Mouse (Mus musculus) thymus, postnatal 25 days (tissue): ENCODE measurements at regions not wholly inside any gene's neighbourhood (a gene's known extent, or its start where the extent isn't known, plus 50 kb on each side); places are given as distances from the start of the nearest gene placed in this dataset.

Experiments
- DNase-seq: peaks from one replicate; pipeline ENCODE4 v3.0.0; 2022

DNA sequence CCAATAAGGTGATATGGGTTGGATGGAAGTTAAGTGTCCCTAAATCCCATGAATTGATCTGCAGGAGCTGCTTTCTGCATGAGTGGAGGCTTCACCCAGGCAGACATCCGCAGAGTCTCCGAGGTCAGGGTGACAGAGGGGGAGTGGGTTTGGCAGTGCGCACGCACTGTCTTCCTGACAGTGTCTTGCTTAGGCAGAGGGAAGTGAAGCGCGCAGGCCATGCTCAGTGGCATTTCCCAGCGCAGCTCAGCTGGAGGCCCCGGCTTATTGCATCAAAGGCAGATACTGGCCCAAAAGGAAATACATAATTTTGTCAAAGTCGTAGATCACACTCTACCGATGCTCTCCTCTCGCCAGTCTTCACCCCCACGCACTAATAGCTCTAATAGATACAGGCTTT lies 252.7 kb upstream of the Dnajc24 start:
- no peak for DNase-seq

- no peak for DNase-seq
Observed at GRCm38 (mm10) chr2:106234358-106234757, 231.0 kb upstream of the Dnajc24 start.

DNA sequence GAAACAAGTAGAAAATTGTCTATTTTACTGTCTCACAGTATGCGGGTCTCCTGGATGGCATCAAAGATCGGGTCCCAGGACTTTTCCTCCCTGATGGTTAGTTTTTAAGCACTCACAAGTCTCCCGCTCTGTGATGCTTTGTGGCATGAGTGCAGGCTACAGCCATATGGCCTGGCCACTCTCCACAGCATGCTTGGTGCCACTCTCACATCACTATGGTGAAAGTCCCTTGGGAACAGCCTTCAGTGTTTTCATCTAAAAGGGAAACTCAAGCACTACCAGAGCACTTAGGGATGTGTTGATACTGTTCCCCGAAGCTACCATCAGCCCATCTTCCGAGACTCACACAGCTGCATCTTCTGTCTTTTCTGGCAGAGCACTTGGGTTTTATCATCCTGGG lies 227.8 kb upstream of the Dnajc24 start:
- no peak for DNase-seq

- DNase-seq = no peak
Observed at GRCm38 (mm10) chr2:106230021-106230420, 226.7 kb upstream of the Dnajc24 start.

GRCm38 (mm10) chr2:106228249-106228648 lies 224.9 kb upstream of the Dnajc24 start:
- DNase-seq = no peak

- DNase-seq = no peak
Observed at GRCm38 (mm10) chr2:106216169-106216568, 212.8 kb upstream of the Dnajc24 start.

DNA sequence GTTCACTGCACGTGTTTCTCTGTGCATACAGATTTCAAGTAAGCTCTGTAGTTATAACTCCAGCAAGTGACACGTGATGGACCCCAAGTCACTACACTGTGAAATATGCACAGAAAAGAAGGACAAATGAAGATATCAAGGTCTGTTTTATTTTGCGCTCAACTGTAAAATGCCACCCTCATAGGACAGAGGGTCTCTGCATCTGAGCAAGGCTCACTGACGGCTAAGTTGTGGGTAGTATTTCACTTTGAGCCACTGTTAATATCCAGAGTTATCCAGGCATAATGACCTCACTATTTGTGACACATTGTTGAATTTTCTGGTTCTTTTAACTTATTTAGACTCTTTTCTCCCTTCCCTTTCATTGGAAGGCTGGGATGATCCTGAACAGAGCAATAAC lies 210.4 kb upstream of the Dnajc24 start:
- DNase-seq = no peak

DNA sequence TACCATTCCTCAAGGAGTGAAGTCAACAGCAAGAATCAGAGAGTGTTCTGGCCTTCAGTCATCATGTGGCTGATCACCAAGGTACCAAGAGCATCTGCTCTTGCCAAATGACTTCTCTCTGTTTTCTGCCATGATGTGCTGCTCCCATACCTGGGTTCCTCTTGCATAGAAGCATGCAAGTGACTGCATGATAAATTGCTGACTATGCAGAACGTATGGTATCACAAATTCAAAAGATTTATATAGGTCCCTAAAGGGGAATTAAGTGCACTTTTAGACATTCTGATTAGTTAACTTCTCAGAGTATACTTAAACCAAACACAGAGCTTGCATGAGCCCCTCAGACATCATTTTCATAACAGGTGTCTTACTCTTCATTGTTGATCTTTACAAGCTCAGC lies 207.4 kb upstream of the Dnajc24 start:
- DNase-seq = no peak

DNA sequence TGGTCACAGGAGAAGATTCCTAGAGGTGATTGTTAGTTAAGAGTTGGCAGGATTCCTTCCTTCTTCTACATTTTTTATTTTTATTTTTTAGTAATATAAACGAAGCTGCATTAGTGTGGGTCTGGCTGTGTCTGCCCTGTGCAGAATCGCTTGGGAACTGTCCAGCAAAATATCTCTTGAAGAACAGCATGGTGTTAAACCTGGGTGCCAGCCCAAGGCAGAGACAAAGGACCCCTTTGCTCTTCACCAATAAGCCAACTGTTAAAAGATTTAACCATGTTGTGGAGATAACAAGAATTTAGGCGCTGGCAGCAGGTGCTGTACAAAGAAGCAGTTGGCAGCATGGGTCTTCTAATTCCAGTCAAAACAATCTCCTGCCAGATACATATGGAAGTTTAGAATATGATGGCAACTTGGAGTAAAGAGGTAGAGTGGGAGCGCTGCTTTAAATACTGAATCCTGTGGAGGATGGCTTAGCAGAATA lies 205.5 kb upstream of the Dnajc24 start:
- no peak for DNase-seq

DNA sequence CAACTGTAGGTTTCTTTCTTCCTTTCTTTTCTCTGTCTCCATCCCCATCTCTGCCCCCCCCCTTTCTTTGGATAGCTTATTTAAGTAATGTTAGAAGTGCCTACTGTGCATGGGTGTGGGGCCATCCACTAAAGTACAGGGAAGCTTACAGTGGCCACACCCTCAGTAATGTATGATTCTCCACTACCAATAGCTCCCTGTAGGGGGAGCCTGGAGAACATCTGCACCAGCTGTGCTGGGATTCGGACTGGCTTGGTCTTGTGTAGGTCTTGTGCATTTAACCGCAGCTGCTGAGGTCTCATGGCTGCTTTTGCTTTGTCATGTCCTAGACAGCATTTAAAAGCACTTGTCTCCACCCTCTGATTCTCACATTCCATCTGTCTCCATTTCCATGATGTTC lies 196.8 kb upstream of the Dnajc24 start:
- DNase-seq = no peak

DNA sequence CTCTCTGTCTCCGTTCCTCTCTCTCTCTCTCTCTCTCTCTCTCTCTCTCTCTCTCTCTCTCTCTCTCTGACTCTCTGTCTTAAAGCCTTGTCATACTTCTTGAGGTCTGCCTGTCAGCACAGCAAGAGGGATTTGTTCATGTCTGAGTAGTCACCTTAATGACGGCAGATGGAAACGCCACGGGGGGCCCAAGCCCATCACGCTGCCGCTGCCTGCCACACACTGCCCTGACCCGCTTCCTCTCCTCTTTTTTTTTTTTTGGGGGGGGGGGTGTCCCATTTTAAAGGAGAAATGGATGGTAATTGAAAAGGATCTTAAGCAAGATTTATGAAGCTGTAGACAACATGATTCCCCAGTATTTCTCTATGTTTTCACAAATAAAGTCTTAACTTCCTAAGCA lies 191.8 kb upstream of the Dnajc24 start:
- no peak for DNase-seq

DNA sequence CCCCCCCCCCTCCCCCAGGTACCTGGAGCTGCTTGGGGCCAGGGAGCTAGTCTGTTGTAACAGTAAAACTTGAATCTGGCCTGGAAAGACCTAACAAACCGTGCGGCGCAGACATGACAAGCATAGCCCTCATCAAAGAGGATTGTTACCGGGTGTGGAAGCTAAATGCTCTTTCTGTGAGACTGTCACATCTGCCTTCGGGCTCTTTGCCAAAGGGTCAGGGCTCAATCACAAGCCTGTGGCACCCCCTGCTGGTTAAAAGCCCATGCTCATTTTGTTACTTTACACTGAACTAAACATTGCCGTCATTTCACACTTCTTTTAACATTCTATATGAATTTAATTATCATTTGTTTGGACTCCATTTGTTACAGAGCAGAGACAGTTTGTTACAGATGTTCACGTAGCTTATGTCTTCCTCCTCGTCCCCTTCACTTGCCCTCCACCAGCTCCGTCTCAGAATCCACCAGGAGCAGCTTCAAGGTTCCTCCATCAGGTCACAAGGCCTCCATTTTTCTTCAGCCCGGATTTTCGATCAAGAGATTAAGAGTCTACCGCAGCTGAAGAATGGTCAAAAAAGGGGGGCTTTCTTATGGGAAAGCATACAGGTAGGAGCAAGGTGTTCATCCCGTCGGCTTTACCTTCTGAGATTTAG lies 191.1 kb upstream of the Dnajc24 start:
- peak; percentile 11 for DNase-seq

- DNase-seq = no peak
Observed at GRCm38 (mm10) chr2:106193889-106194347, 190.6 kb upstream of the Dnajc24 start.

DNA sequence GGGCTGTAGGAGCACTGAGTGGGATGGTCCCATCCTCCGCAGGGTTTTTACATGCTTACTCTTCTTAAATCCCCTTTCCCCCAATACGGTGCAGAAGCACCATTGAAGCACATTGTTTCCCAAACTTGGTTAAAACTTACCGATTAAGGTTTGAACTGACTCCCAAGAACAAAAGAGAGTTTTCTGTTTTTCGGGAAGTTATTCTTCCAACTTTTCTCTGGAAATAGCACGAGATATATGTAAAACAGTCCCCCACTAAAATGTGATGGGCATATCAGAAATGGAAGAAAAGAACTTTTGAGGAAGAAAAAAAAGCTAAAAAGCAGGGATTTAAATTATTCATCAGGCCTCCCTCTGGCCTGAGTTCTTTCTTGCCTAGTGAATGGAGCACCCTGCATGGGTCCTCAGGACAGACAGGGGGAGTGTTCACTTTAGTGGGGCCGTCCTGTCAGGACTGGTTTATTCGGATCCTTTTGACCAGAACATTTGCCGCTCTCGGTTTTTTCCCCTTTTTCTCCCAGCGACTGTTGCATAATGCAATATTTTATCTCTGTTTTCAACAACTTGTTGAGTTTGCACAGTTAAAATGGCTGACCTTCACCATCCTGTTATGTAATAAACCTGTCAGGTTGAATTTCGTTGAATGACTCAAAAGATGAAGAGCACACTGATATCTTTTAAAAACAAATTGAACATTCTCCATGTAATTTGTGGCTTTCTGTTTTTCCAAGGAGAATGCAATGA lies 187.4 kb upstream of the Dnajc24 start:
- DNase-seq = no peak

GRCm38 (mm10) chr2:106183651-106184050 lies 180.3 kb upstream of the Dnajc24 start:
- DNase-seq = no peak

DNA sequence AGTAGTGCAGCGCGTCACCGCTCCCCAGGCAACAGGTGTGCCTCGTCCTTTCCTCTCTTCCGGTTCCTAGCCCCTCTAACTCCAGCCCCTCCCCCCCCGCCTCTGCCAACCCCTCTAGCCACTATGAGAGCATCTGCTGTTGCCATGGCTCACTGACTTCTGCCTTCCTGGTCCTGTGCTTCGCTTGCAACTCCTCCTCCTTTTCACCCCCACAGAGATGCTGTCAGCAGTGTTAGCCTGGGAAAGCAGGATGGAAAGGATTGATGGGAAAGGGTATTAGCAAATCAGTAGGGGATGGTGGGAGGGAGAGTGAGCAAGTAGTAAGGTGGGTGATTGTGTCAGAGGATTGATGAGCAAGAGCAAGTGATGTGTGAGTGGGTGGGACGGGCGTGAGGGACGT lies 178.7 kb upstream of the Dnajc24 start:
- no peak for DNase-seq

GRCm38 (mm10) chr2:106162681-106163080 lies 159.3 kb upstream of the Dnajc24 start:
- DNase-seq = no peak

DNA sequence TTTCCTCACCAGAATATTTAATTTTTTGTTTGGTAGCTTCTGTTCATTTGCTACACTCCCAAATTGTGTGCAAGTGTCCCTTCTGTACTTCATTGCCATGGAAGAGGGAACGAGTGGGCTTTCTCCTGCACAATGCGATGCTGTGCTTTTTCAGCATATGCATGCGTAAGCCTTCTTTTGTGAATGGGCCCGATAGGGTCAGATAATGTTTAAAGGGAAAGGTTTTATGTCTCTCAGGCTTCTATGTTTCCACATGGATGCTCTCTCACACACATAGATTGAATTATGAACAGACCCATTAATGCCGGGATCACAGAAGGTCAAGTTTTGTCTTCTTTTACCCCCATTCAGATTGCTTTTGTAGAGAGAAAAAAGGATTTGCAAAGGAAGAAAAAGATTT lies 158.5 kb upstream of the Dnajc24 start:
- DNase-seq = no peak

GRCm38 (mm10) chr2:106149701-106150100 lies 146.4 kb upstream of the Dnajc24 start:
- DNase-seq = no peak

- no peak for DNase-seq
Observed at GRCm38 (mm10) chr2:106140931-106141330, 137.6 kb upstream of the Dnajc24 start.

DNA sequence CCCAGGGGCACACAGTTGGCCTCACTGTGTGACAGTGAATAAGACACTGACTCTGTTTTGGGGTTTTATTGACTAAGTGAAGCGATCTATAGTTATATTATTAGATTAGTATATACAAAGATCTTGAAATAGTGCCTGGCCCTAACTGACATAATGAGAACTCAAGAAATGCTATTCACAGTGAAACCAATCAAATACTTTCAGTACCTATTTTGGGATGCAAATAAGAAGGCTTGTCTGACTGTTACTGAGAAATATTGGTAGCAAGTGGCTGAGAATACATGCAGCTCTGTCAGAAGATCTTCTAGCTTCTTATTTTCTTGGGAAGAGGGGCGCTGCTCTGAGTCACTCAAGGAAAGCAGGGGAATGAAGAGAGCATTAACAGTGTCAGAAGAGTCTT lies 97.7 kb upstream of the Dnajc24 start:
- DNase-seq = no peak

DNA sequence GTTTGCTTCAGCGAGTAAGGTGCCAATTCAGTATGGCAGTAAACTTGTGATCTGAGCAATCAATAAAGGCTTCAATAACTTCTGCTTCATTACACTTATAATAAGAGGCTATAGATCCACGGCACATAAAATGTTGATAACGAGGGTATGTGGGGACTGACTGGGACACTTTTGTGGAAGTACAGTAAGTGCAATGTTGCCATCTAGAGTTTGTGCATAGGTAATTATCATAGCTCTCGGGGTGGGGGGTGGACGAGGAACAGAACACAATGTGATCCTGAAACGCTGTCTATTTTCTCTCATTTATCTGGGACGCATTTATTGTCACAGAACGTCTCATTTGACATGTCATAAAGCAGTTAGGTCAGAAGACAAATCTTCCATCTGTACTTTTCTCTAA lies 82.8 kb upstream of the Dnajc24 start:
- no peak for DNase-seq

GRCm38 (mm10) chr2:106083801-106084800 lies 80.8 kb upstream of the Dnajc24 start:
- DNase-seq = no peak
